Mouse (Mus musculus) neural tube, embryonic 15.5 days (tissue): ENCODE data around the gene Plxna4. TPM values are rescaled to one million over a fixed set of nuclear protein-coding genes. Genes with fewer than 3 reads are reported as not detected.

ENCODE experiments used
- ATAC-seq: fragments of 200-750 bp; cut with Nextera tagmentation; 2 replicates; pipeline ENCODE4 v1.8.0; 2017; ENCODE audit warnings: mild to moderate bottlenecking, moderate TSS enrichment, moderate library complexity; ENCODE audit not compliant: low FRiP score
- H3K27ac ChIP-seq: fragments of 300-500 bp; sonication (generic); replicated peaks from 2 replicates; pipeline ENCODE4 v1.5.1; 2015; ENCODE audit warnings: mild to moderate bottlenecking, inconsistent platforms
- H3K27me3 ChIP-seq: fragments of 300-500 bp; sonication (generic); replicated peaks from 2 replicates; pipeline ENCODE4 v1.6.1; 2015; ENCODE audit warnings: inconsistent platforms
- H3K36me3 ChIP-seq: fragments of 300-500 bp; sonication (generic); 2 replicates; pipeline ENCODE4 v1.6.1; 2015; ENCODE audit warnings: inconsistent platforms
- H3K4me1 ChIP-seq: fragments of 300-500 bp; sonication (generic); 2 replicates; pipeline ENCODE4 v1.6.1; 2015; ENCODE audit warnings: inconsistent platforms
- H3K4me2 ChIP-seq: fragments of 300-500 bp; sonication (generic); 2 replicates; pipeline ENCODE4 v1.6.1; 2015; ENCODE audit warnings: inconsistent platforms, mild to moderate bottlenecking, moderate library complexity
- H3K4me3 ChIP-seq: fragments of 300-500 bp; sonication (generic); replicated peaks from 2 replicates; pipeline ENCODE4 v1.5.1; 2015; ENCODE audit warnings: mild to moderate bottlenecking, inconsistent platforms
- H3K9ac ChIP-seq: fragments of 300-500 bp; sonication (generic); replicated peaks from 2 replicates; pipeline ENCODE4 v1.6.1; 2015; ENCODE audit warnings: mild to moderate bottlenecking, inconsistent platforms
- H3K9me3 ChIP-seq: fragments of 300-500 bp; sonication (generic); replicated peaks from 2 replicates; pipeline ENCODE4 v1.6.1; 2016; ENCODE audit warnings: inconsistent platforms
- WGBS: fragments of 180-500 bp; shearing (Covaris S2); methylation state at CpG from one replicate; pipeline ENCODE4 v1.1.7; 2015; ENCODE audit warnings: mixed read lengths; 5-methylcytosine and 5-hydroxymethylcytosine counted together
- polyA plus RNA-seq: library from polyadenylated mRNA; unstranded; fragments of >200 nt; fragmentation: Nextera tagmentation; extraction: Ambion mirVana; gene quantifications from 2 replicates; pipeline ENCODE4 v1.2.1, GENCODE M21; 2015

The Plxna4 gene
- polyA plus RNA-seq, 1 experiment from 2014 or later: 14.9 TPM

DNA sequence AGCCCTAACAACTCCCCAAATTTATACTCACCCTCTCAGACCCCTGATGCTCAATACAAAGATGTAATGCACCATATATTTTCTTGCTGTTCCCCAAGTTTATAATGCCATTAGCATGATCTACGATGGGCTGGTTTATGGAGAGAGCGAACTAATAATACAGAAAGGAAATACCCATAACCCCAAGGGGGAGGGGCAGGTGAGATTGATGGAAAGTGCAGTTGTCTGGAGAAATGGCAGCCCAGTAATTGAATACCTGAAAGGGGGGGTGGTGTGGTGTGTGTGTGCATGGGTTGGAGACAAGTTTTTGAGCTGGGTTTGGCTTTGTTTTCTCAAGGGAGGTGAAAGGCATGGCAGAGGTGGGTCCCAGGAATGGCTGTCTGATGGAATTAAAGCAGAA is 356.6 kb downstream of the Plxna4 start:
- Histone ChIP-seq H3K27me3 (no peaks in the 10 kb centered on the region), H3K9me3 (no peaks in the 10 kb centered on the region), H3K9ac (no peak overlapping the region), H3K4me2 (no peak overlapping the region), H3K36me3 (peaks cover 11% of the 10 kb centered on the region; the same call in 1 of the 2 replicates), H3K4me3 (no peak overlapping the region), H3K27ac (no peak overlapping the region), H3K4me1 (no peaks in the 10 kb centered on the region)
- ATAC-seq: no peak
- 36% methylated on average over 2 of the region's 2 CpGs for WGBS

DNA sequence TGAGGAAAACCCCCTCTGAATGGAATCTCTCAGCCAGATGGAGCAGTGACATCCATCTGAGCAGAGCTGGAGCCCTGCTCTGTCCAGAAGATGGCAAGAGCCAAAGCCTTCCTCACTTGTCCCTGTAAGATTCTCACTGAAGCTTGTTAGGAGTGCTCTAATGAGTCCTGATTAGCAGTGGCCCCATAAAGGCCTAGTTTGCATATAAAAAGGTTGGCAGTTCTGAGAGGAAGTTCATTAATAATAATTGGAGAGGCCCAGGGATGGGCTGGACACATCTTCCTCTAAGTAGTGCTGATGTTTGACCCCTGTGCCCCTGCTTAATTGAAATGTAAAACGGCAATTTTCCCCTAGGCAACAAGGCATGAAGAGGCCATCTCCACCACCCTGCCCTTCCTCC is 361.4 kb downstream of the Plxna4 start:
- H3K4me1 ChIP-seq: no peaks in the 10 kb centered on the region
- no peaks in the 10 kb centered on the region for H3K27me3 ChIP-seq
- H3K4me2 ChIP-seq: no peak overlapping the region
- no peak overlapping the region for H3K27ac ChIP-seq
- 10% methylated on average over 1 of the region's 1 CpGs for WGBS
- no peak for ATAC-seq
- H3K36me3 ChIP-seq: peaks cover 16% of the 10 kb centered on the region
- H3K9me3 ChIP-seq: no peaks in the 10 kb centered on the region
- H3K4me3 ChIP-seq: no peak overlapping the region
- no peak overlapping the region for H3K9ac ChIP-seq

DNA sequence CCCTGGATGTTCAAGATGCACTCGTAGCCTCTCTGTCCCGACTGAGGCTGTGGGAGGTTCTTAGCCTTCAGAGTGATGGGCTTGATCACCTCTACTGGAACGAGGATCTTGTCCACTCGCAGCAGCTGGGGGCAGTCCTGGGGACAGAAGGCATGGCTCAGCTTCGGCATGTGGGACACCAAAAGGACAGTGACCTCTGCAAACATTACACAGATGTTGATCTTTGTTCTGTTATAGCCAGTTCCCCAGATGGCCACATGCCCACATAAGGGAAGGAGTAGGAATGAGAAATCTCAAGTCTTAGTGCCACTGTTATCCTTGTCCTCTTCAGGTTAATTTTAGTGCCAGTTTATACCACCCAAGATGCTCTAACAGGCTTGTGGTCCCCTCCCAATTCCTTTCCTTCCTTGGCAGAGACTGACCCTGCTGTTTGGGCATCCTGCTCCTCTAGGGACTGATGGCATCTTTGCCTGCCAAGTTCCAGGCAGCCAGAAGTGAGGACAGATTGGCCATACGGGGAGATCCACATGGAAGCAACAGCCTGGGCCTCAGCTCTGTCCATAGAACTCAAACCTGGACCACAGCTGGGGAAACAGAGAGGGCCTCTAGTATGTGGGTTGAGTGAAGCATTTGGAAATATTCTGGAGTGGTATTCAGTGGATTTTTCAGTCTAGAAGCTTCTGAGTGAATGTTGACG is 363.8 kb downstream of the Plxna4 start:
- H3K27me3 ChIP-seq: no peaks in the 10 kb centered on the region

DNA sequence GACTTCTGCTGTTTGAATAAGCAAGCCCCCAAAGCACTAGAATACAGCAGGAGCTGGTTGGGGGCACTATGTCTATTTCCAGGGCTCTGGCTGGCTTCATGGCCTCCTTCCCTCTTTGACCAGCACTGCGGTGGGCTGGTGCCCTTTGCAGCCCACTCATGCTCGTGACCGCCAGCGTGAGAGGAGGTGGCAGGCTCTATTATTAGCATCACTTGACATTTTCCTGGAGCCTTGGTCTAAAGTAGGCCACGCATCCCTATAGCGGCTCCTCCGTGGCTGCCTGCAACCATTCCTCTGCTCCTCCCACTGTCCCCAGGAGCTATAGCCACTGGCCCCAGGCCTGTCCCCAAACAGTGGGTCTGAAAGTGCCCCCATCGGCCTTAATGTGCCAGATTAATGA is 367.2 kb downstream of the Plxna4 start:
- Histone ChIP-seq H3K36me3 (peaks cover 24% of the 10 kb centered on the region), H3K4me1 (no peaks in the 10 kb centered on the region), H3K4me2 (no peak overlapping the region), H3K4me3 (no peak overlapping the region), H3K9ac (no peak overlapping the region), H3K27ac (no peak overlapping the region), H3K27me3 (no peaks in the 10 kb centered on the region), H3K9me3 (no peaks in the 10 kb centered on the region)
- WGBS: 88% methylated on average over 8 of the region's 8 CpGs
- no peak for ATAC-seq

More for the DNA sequence above, 363.8 kb downstream of the Plxna4 start:
- H3K27ac ChIP-seq: no peak overlapping the region
- peaks cover 22% of the 10 kb centered on the region for H3K36me3 ChIP-seq
- no peak overlapping the region for H3K4me2 ChIP-seq
- H3K4me1 ChIP-seq: no peaks in the 10 kb centered on the region
- H3K4me3 ChIP-seq: no peak overlapping the region
- WGBS: 89% methylated on average over 7 of the region's 7 CpGs
- no peak overlapping the region for H3K9ac ChIP-seq
- H3K9me3 ChIP-seq: no peaks in the 10 kb centered on the region
- ATAC-seq: no peak

DNA sequence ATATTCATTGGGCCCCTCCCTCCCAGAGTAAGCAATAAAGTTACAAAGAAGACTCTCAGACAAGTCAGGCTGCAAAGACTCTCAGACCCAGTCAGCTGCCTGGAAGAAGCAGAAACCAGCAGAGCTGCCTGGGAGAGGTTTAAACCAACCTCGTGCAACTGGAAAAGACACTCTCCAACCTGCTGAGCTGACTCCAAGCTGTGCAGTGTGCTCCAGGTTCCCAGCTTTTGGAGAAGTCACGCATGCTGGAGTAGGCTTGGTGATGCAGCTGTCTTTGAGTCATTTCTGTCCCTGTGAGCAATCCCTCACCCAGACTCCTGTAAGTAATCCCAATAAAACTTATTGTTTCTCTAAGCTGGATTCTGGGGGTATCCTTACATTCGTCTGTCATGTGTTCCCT is 369.4 kb downstream of the Plxna4 start:
- H3K4me1 ChIP-seq: no peaks in the 10 kb centered on the region
- no peak overlapping the region for H3K9ac ChIP-seq
- H3K4me2 ChIP-seq: no peak overlapping the region
- H3K27ac ChIP-seq: no peak overlapping the region
- no peaks in the 10 kb centered on the region for H3K27me3 ChIP-seq
- peaks cover 26% of the 10 kb centered on the region for H3K36me3 ChIP-seq
- 66% methylated on average over 3 of the region's 3 CpGs for WGBS
- H3K4me3 ChIP-seq: no peak overlapping the region
- H3K9me3 ChIP-seq: no peaks in the 10 kb centered on the region
- ATAC-seq: no peak

DNA sequence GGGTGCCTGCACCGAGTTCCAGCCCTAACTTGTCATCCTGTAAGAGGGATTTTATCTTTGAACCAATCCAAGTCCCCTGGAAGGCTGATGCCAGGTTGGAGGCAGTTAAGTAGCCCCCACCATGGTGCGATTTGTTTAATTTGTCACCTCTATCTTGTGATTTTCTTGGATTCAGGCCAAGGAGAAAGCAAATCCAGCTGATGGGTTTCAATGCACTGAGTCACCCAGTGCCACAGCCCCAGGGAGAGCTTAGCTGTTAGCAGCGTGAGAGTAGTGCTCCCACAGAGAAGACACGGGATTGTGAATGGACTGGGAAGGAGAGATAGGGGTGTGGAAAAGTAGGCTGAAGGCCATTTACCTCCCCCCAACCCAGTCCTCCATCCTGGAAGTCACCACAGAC is 375.6 kb downstream of the Plxna4 start:
- H3K27me3 ChIP-seq: no peaks in the 10 kb centered on the region
- H3K4me2 ChIP-seq: no peak overlapping the region
- no peaks in the 10 kb centered on the region for H3K9me3 ChIP-seq
- H3K27ac ChIP-seq: no peak overlapping the region
- H3K4me3 ChIP-seq: no peak overlapping the region
- ATAC-seq: no peak
- peaks cover 13% of the 10 kb centered on the region for H3K36me3 ChIP-seq
- WGBS: 54% methylated on average over 4 of the region's 4 CpGs
- H3K9ac ChIP-seq: no peak overlapping the region
- no peaks in the 10 kb centered on the region for H3K4me1 ChIP-seq

DNA sequence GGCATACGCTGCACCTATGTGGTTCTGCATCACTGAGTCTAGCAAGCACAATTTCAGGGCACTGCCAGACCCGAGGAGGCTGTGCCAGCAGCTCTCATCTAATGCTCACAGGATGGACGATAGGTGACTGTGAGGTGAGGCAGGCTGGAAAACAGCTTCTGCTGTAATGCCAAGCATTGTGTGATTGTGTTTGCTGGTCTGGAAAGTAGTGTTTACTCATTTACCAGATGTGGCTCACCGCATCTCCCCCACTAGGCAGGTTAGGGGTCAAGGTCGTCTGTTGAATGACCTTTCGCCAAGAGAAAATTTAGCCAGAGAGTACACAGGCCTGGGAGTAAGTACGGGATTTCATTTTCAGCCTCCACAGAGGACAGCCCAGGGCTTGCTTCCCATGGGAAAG is 377.9 kb downstream of the Plxna4 start:
- no peak for ATAC-seq
- Histone ChIP-seq H3K27ac (no peak overlapping the region), H3K36me3 (peaks cover 15% of the 10 kb centered on the region), H3K9me3 (no peaks in the 10 kb centered on the region), H3K4me1 (no peaks in the 10 kb centered on the region), H3K9ac (no peak overlapping the region), H3K4me3 (no peak overlapping the region), H3K27me3 (no peaks in the 10 kb centered on the region), H3K4me2 (no peak overlapping the region)
- 77% methylated on average over 7 of the region's 7 CpGs for whole genome bisulfite sequencing

DNA sequence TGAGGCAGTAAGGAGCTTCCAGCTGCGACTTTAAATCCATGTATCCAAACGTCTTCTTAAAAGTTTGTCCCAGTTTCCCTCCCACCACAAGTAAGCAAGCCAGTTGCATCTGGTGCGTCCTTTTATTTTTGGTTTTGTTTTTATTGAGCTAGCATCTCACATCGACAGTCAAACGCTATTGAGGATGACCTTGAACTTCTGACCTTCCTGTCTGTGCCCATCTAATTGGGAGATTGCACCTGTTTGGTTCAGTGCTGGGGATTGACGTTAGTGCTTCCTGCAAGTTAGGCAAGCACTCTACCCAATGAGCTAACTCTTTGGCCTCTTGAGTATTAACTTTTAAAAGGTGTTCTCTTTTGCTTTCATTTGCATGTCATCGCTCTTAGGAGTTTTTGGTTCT is 379.0 kb downstream of the Plxna4 start:
- no peak for ATAC-seq
- H3K9me3 ChIP-seq: no peaks in the 10 kb centered on the region
- 0 out of 2 replicates have a peak, but pooled peaks cover 2% of the 10 kb centered on the region for H3K4me1 ChIP-seq
- H3K27ac ChIP-seq: no peak overlapping the region
- 81% methylated on average over 7 of the region's 7 CpGs for WGBS
- H3K36me3 ChIP-seq: peaks cover 10% of the 10 kb centered on the region
- no peaks in the 10 kb centered on the region for H3K27me3 ChIP-seq
- H3K4me3 ChIP-seq: no peak overlapping the region
- no peak overlapping the region for H3K9ac ChIP-seq
- no peak overlapping the region for H3K4me2 ChIP-seq

DNA sequence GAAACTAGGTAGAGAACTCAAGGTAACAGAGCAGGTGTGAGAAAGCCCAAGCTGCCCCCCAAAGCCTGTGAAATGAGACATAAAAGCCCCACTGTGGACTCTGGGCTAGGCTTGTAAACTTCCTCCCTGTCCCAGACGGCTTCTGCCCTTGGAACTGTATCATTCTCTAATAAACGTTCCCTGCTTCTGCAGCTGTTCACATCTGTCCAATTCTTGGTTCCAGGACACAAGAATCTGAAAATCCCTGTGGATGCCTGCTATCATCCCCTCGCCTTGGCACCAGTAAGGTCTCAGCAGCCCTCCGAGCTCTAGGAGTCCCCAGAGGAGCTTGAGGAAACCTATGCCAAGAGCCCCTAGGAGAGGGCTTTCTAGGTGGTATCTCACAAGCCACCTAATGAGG is 383.7 kb downstream of the Plxna4 start:
- Histone ChIP-seq H3K4me1 (peaks cover 11% of the 10 kb centered on the region), H3K27ac (no peak overlapping the region), H3K36me3 (peaks cover 21% of the 10 kb centered on the region), H3K4me2 (no peak overlapping the region), H3K27me3 (no peaks in the 10 kb centered on the region), H3K9me3 (no peaks in the 10 kb centered on the region), H3K4me3 (no peak overlapping the region), H3K9ac (no peak overlapping the region)
- no peak for ATAC-seq
- WGBS: 74% methylated on average over 4 of the region's 4 CpGs

DNA sequence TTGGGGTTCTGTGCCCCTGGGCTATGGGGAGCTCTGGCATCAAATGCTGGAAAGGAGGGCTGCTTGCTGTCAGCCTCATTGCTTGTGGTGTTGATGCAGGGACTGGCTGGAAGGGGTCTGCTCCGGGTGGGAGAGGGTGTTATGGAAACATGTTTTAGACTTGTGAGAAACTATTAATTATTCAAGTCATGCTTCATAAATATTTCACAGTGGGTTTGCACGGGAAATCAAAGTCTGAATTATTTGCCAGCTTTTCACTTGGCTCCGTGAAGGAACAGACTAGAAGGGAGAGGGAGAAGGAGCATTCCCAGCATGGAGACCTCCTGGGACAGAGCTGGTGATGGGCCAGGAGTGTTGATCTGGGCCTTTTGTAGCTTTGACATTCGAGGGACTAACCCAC is 384.6 kb downstream of the Plxna4 start:
- Histone ChIP-seq H3K4me2 (no peak overlapping the region), H3K36me3 (peaks cover 22% of the 10 kb centered on the region), H3K27me3 (no peaks in the 10 kb centered on the region), H3K9ac (no peak overlapping the region), H3K4me3 (no peak overlapping the region), H3K27ac (no peak overlapping the region), H3K9me3 (no peaks in the 10 kb centered on the region), H3K4me1 (peaks cover 11% of the 10 kb centered on the region)
- 18% methylated on average over 4 of the region's 4 CpGs for WGBS
- no peak for ATAC-seq

DNA sequence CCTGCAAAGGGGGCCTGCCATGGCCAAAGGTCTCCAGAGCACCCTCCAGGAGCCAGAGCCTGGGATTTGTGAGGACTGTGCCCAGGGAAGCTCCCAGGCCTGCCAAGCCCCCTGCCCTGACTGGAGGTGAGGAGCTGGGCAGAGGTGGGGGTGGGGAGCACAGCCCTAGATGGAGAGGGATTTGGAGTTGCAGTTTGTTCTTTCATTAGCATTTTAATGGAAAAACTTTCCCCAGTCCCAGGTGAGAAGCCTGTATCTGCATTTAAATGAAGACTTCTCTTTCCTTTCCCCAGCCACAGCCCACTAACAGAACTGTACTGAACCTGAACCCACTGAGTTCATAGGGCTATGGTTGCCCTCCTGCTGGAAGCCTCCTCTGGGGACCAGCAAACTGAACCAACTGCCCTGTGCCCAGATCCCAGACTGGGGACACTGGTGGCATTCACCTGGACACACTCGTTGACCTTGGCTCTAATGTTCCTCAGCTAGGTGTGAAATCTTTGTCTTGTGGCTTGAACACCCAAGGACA is 385.3 kb downstream of the Plxna4 start:
- H3K27me3 ChIP-seq: no peaks in the 10 kb centered on the region
- H3K27ac ChIP-seq: no peak overlapping the region
- 47% methylated on average over 1 of the region's 1 CpGs for WGBS
- no peak overlapping the region for H3K9ac ChIP-seq
- no peak overlapping the region for H3K4me2 ChIP-seq
- ATAC-seq: no peak
- no peaks in the 10 kb centered on the region for H3K9me3 ChIP-seq
- peaks cover 11% of the 10 kb centered on the region for H3K4me1 ChIP-seq
- peaks cover 26% of the 10 kb centered on the region for H3K36me3 ChIP-seq
- H3K4me3 ChIP-seq: no peak overlapping the region

DNA sequence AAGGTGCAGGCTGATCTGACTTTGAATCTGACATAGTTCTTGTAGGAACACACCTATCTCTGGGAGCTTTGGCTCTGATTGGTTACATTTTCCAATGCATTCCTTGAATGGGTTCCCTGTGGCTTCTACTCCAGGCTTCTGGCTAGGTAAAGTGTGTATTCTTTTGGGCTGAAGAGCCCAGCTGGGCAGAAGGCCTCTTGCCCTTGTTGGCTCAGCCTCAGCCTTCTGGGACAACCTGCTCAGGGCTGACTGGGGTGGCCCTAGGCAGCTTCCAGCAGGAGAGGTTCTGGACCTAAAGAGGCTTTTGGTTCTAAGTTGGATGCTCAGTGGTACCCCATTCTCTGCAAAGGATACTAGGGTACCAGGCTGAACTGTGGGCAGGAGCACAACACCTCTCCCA is 386.5 kb downstream of the Plxna4 start:
- Histone ChIP-seq H3K4me3 (no peak overlapping the region), H3K4me2 (no peak overlapping the region), H3K4me1 (peaks cover 11% of the 10 kb centered on the region), H3K9me3 (no peaks in the 10 kb centered on the region), H3K9ac (no peak overlapping the region), H3K36me3 (peaks cover 32% of the 10 kb centered on the region), H3K27me3 (no peaks in the 10 kb centered on the region), H3K27ac (no peak overlapping the region)
- ATAC-seq: no peak
